Mouse (Mus musculus): ENCODE results near the gene Gpkow. TPM values are rescaled to one million over a fixed set of nuclear protein-coding genes. Genes with fewer than 3 reads are reported as not detected.

Gpkow gene
- polyA plus RNA-seq, 1 experiment: 17.1 TPM

GRCm38 (mm10) chrX:7740082-7740819 is 43.3 kb downstream of the Gpkow start:
- no peaks in the 10 kb centered on the region for H3K36me3 ChIP-seq (ENCODE audit: control insufficient read depth, insufficient read depth)
- peak overlapping the region; percentile 63 for H3K4me2 ChIP-seq (ENCODE audit: low read depth)
- H3K79me2 ChIP-seq (ENCODE audit: control insufficient read depth, insufficient read depth): no peaks in the 10 kb centered on the region
- H3K4me3 ChIP-seq: no peak overlapping the region
- no peak overlapping the region for H3ac ChIP-seq (ENCODE audit: control insufficient read depth, insufficient read length)
- TF ChIP-seq MYOG (IDR thresholded peaks at IDR 0.05; ENCODE audit: control insufficient read depth in 1 of 3, insufficient read depth in 1 of 3, insufficient read length in 2 of 3, low read depth in 2 of 3) (no peak), MYOD1 (IDR thresholded peaks at IDR 0.05; ENCODE audit: control insufficient read depth in 1 of 3, insufficient read length in 2 of 3, low read depth in 2 of 3) (no peak), MAX (IDR thresholded peaks at IDR 0.05; ENCODE audit: low read depth) (no peak), E2F4 (IDR thresholded peaks at IDR 0.05; ENCODE audit: insufficient read depth) (no peak), TCF12 (IDR thresholded peaks at IDR 0.05; ENCODE audit: insufficient read depth, poor library complexity, severe bottlenecking) (no peak), TCF3 (IDR thresholded peaks at IDR 0.05; ENCODE audit: insufficient read length, low read depth) (no peak), POLR2AphosphoS2 (IDR thresholded peaks at IDR 0.05; ENCODE audit: insufficient read length, low read depth) (no peak), USF1 (IDR thresholded peaks at IDR 0.05; ENCODE audit: low read depth) (no peak), CEBPB (IDR thresholded peaks at IDR 0.05; ENCODE audit: insufficient read depth, poor library complexity, severe bottlenecking) (no peak), SRF (IDR thresholded peaks at IDR 0.05; ENCODE audit: control insufficient read depth, insufficient read length, low read depth) (no peak), POLR2A (IDR thresholded peaks at IDR 0.05; ENCODE audit: insufficient read length, low read depth) (no peak), REST (IDR thresholded peaks at IDR 0.05; ENCODE audit: insufficient read depth, insufficient read length) (no peak)
- H3K27me3 ChIP-seq (ENCODE audit: control insufficient read depth, insufficient read depth, insufficient read length): no peaks in the 10 kb centered on the region

GRCm38 (mm10) chrX:7741103-7741502 is 44.2 kb downstream of the Gpkow start:
- no peaks in the 10 kb centered on the region for H3K79me2 ChIP-seq (ENCODE audit: control insufficient read depth, insufficient read depth)
- no peaks in the 10 kb centered on the region for H3K27me3 ChIP-seq (ENCODE audit: control insufficient read depth, insufficient read depth, insufficient read length)
- no peak overlapping the region for H3K4me2 ChIP-seq (ENCODE audit: low read depth)
- no peak overlapping the region for H3K4me3 ChIP-seq
- H3ac ChIP-seq (ENCODE audit: control insufficient read depth, insufficient read length): no peak overlapping the region
- TF ChIP-seq REST (IDR thresholded peaks at IDR 0.05; ENCODE audit: insufficient read depth, insufficient read length) (no peak), POLR2A (IDR thresholded peaks at IDR 0.05; ENCODE audit: insufficient read length, low read depth) (no peak), CEBPB (IDR thresholded peaks at IDR 0.05; ENCODE audit: insufficient read depth, poor library complexity, severe bottlenecking) (no peak), MYOG (IDR thresholded peaks at IDR 0.05; ENCODE audit: control insufficient read depth in 1 of 3, insufficient read depth in 1 of 3, insufficient read length in 2 of 3, low read depth in 2 of 3) (no peak), USF1 (IDR thresholded peaks at IDR 0.05; ENCODE audit: low read depth) (no peak), MAX (IDR thresholded peaks at IDR 0.05; ENCODE audit: low read depth) (no peak), TCF12 (IDR thresholded peaks at IDR 0.05; ENCODE audit: insufficient read depth, poor library complexity, severe bottlenecking) (no peak), POLR2AphosphoS2 (IDR thresholded peaks at IDR 0.05; ENCODE audit: insufficient read length, low read depth) (no peak), E2F4 (IDR thresholded peaks at IDR 0.05; ENCODE audit: insufficient read depth) (no peak), SRF (IDR thresholded peaks at IDR 0.05; ENCODE audit: control insufficient read depth, insufficient read length, low read depth) (no peak), MYOD1 (IDR thresholded peaks at IDR 0.05; ENCODE audit: control insufficient read depth in 1 of 3, insufficient read length in 2 of 3, low read depth in 2 of 3) (no peak), TCF3 (IDR thresholded peaks at IDR 0.05; ENCODE audit: insufficient read length, low read depth) (no peak)
- H3K36me3 ChIP-seq (ENCODE audit: control insufficient read depth, insufficient read depth): no peaks in the 10 kb centered on the region

- no peak overlapping the region for H3K4me2 ChIP-seq (ENCODE audit: low read depth)
- no peaks in the 10 kb centered on the region for H3K27me3 ChIP-seq (ENCODE audit: control insufficient read depth, insufficient read depth, insufficient read length)
- H3K36me3 ChIP-seq (ENCODE audit: control insufficient read depth, insufficient read depth): no peaks in the 10 kb centered on the region
- TF ChIP-seq MYOG (IDR thresholded peaks at IDR 0.05; ENCODE audit: control insufficient read depth in 1 of 3, insufficient read depth in 1 of 3, insufficient read length in 2 of 3, low read depth in 2 of 3): no peak
- TF ChIP-seq POLR2AphosphoS2 (IDR thresholded peaks at IDR 0.05; ENCODE audit: insufficient read length, low read depth): no peak
- TF ChIP-seq USF1 (IDR thresholded peaks at IDR 0.05; ENCODE audit: low read depth): no peak
- no peak for TF ChIP-seq E2F4 (IDR thresholded peaks at IDR 0.05; ENCODE audit: insufficient read depth)
- no peak for TF ChIP-seq TCF3 (IDR thresholded peaks at IDR 0.05; ENCODE audit: insufficient read length, low read depth)
- no peak for TF ChIP-seq MYOD1 (IDR thresholded peaks at IDR 0.05; ENCODE audit: control insufficient read depth in 1 of 3, insufficient read length in 2 of 3, low read depth in 2 of 3)
- no peak for TF ChIP-seq SRF (IDR thresholded peaks at IDR 0.05; ENCODE audit: control insufficient read depth, insufficient read length, low read depth)
- TF ChIP-seq CEBPB (IDR thresholded peaks at IDR 0.05; ENCODE audit: insufficient read depth, poor library complexity, severe bottlenecking): no peak
- TF ChIP-seq POLR2A (IDR thresholded peaks at IDR 0.05; ENCODE audit: insufficient read length, low read depth): no peak
- TF ChIP-seq TCF12 (IDR thresholded peaks at IDR 0.05; ENCODE audit: insufficient read depth, poor library complexity, severe bottlenecking): no peak
- TF ChIP-seq MAX (IDR thresholded peaks at IDR 0.05; ENCODE audit: low read depth): no peak
- no peak for TF ChIP-seq REST (IDR thresholded peaks at IDR 0.05; ENCODE audit: insufficient read depth, insufficient read length)
- no peak overlapping the region for H3K4me3 ChIP-seq
- H3ac ChIP-seq (ENCODE audit: control insufficient read depth, insufficient read length): no peak overlapping the region
- H3K79me2 ChIP-seq (ENCODE audit: control insufficient read depth, insufficient read depth): no peaks in the 10 kb centered on the region
These were observed 46.5 kb downstream of the Gpkow start for GRCm38 (mm10) chrX:7743470-7743869.

- no peaks in the 10 kb centered on the region for H3K36me3 ChIP-seq (ENCODE audit: control insufficient read depth, insufficient read depth)
- TF ChIP-seq POLR2AphosphoS2 (IDR thresholded peaks at IDR 0.05; ENCODE audit: insufficient read length, low read depth) (no peak), SRF (IDR thresholded peaks at IDR 0.05; ENCODE audit: control insufficient read depth, insufficient read length, low read depth) (no peak), MYOD1 (IDR thresholded peaks at IDR 0.05; ENCODE audit: control insufficient read depth in 1 of 3, insufficient read length in 2 of 3, low read depth in 2 of 3) (no peak)
- H3K4me3 ChIP-seq: no peak overlapping the region
- H3K79me2 ChIP-seq (ENCODE audit: control insufficient read depth, insufficient read depth): no peaks in the 10 kb centered on the region
- no peaks in the 10 kb centered on the region for H3K27me3 ChIP-seq (ENCODE audit: control insufficient read depth, insufficient read depth, insufficient read length)
- H3K4me2 ChIP-seq (ENCODE audit: low read depth): no peak overlapping the region
- H3ac ChIP-seq (ENCODE audit: control insufficient read depth, insufficient read length): no peak overlapping the region
These were observed 48.0 kb downstream of the Gpkow start for GRCm38 (mm10) chrX:7744940-7745339.
